Mouse (Mus musculus) intestine, embryonic 14.5 days (tissue): Measurements from ENCODE around the gene Trib3. TPM values are rescaled to one million over a fixed set of nuclear protein-coding genes. Genes with fewer than 3 reads are reported as not detected.

ENCODE experiments used
- ATAC-seq: fragments of 200-750 bp; cut with Nextera tagmentation; replicated peaks from 2 replicates; pipeline ENCODE4 v1.8.0; 2017; ENCODE audit warnings: low read depth, moderate number of reproducible peaks, moderate TSS enrichment, moderate library complexity; ENCODE audit not compliant: low FRiP score, low TSS enrichment
- DNase-seq: peaks from one replicate; pipeline ENCODE4 v3.0.0-alpha.2; 2018; ENCODE audit warnings: low spot score
- H3K27ac ChIP-seq: fragments of 300-500 bp; sonication (generic); 2 replicates; pipeline ENCODE4 v1.5.1; 2014; ENCODE audit warnings: low read depth, mild to moderate bottlenecking, control low read depth
- H3K27me3 ChIP-seq: fragments of 300-500 bp; sonication (generic); replicated peaks from 2 replicates; pipeline ENCODE4 v1.6.1; 2014; ENCODE audit warnings: low read length, control low read depth; ENCODE audit not compliant: control insufficient read depth, insufficient read depth
- H3K36me3 ChIP-seq: fragments of 300-500 bp; sonication (generic); 2 replicates; pipeline ENCODE4 v1.6.1; 2014; ENCODE audit warnings: low read length, control low read depth; ENCODE audit not compliant: control insufficient read depth, insufficient read depth
- H3K4me1 ChIP-seq: fragments of 300-500 bp; sonication (generic); replicated peaks from 2 replicates; pipeline ENCODE4 v1.6.1; 2014; ENCODE audit warnings: low read length, control low read depth, mixed read lengths; ENCODE audit not compliant: control insufficient read depth, insufficient read depth
- H3K4me2 ChIP-seq: fragments of 300-500 bp; sonication (generic); 2 replicates; pipeline ENCODE4 v1.6.1; 2014; ENCODE audit warnings: low read length
- H3K4me3 ChIP-seq: fragments of 300-500 bp; sonication (generic); 2 replicates; pipeline ENCODE4 v1.5.1; 2014; ENCODE audit warnings: low read depth, low read length, control low read depth, mixed read lengths
- H3K9ac ChIP-seq: fragments of 300-500 bp; sonication (generic); 2 replicates; pipeline ENCODE4 v1.6.1; 2014; ENCODE audit warnings: mild to moderate bottlenecking, low read length
- H3K9me3 ChIP-seq: fragments of 300-500 bp; sonication (generic); 2 replicates; pipeline ENCODE4 v1.6.1; 2016; ENCODE audit warnings: low read length, control low read depth; ENCODE audit not compliant: control insufficient read depth
- WGBS: fragments of 180-500 bp; shearing (Covaris S2); extraction: QIAGEN DNeasy Blood & Tissue Kit; methylation state at CpG from one replicate; pipeline ENCODE4 v1.1.7; 2014; 5-methylcytosine and 5-hydroxymethylcytosine counted together
- polyA plus RNA-seq: library from polyadenylated mRNA; unstranded; fragments of >200 nt; fragmentation: Nextera tagmentation; extraction: Ambion mirVana; gene quantifications from 2 replicates; pipeline ENCODE4 v1.2.1, GENCODE M21; 2014

Trib3 gene
- polyA plus RNA-seq, 1 experiment from 2014 or later: 2.8 TPM

- no peak overlapping the region for H3K9ac ChIP-seq
- no peaks in the 10 kb centered on the region for H3K27me3 ChIP-seq
- 79% methylated on average over 7 of the region's 7 CpGs for WGBS
- H3K4me1 ChIP-seq: no peaks in the 10 kb centered on the region
- ATAC-seq (no peak), DNase-seq (no peak)
- no peak overlapping the region for H3K27ac ChIP-seq
- no peak overlapping the region for H3K4me2 ChIP-seq
- no peaks in the 10 kb centered on the region for H3K9me3 ChIP-seq
- H3K4me3 ChIP-seq: no peak overlapping the region
- H3K36me3 ChIP-seq: peaks cover 97% of the 10 kb centered on the region
These were observed 30.8 kb downstream of the Trib3 start for GRCm38 (mm10) chr2:152312996-152313395.

DNA sequence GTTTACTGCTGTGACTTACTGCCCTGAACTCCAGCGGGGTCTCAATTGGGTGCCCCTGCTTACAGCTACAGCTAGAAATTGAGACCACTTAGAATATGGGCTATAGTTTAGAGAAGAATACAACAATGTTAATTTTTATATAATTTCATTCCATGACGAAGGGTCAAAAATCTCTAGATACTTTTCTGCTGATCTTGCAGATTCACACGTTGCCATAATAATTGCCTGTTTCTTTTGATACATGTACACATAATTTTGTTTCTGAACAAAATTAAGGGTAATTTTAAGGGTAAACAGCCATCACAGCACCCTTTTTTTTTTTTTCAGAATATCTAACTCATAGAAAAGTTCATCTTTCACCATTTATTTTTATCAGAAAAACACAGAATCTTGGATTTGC, 36.6 kb downstream of the Trib3 start:
- Histone ChIP-seq H3K9me3 (no peaks in the 10 kb centered on the region), H3K27me3 (no peaks in the 10 kb centered on the region), H3K4me3 (no peak overlapping the region), H3K4me2 (no peak overlapping the region), H3K4me1 (no peaks in the 10 kb centered on the region), H3K27ac (no peak overlapping the region), H3K9ac (no peak overlapping the region), H3K36me3 (peaks cover 89% of the 10 kb centered on the region)
- ATAC-seq: no peak
- DNase-seq: no peak
- 88% methylated on average over 3 of the region's 3 CpGs for WGBS

DNA sequence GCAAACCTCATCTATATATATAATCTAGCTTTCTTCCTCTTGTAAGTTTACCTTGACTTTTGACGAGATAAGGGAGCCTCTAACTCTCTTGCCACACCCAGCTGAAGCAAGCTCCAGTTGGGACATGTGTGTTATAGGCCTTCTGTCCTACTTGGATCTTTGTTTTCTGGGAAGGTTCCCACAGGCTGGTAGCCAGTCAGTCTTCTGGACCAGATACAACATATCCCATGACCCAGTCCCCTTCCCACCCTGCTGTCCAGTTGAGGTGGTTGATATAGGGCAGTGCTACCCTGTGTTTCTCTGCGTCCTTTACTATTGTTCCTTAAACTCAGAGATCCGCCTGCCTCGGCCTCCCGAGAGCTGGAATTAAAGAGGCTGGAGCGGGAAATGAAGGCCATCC, 38.4 kb downstream of the Trib3 start:
- H3K27ac ChIP-seq: no peak overlapping the region
- no peaks in the 10 kb centered on the region for H3K4me1 ChIP-seq
- H3K36me3 ChIP-seq: peaks cover 78% of the 10 kb centered on the region
- H3K27me3 ChIP-seq: no peaks in the 10 kb centered on the region
- DNase-seq (no peak), ATAC-seq (no peak)
- no peak overlapping the region for H3K4me3 ChIP-seq
- H3K9ac ChIP-seq: no peak overlapping the region
- 94% methylated on average over 6 of the region's 6 CpGs for WGBS
- H3K9me3 ChIP-seq: no peaks in the 10 kb centered on the region
- no peak overlapping the region for H3K4me2 ChIP-seq

DNA sequence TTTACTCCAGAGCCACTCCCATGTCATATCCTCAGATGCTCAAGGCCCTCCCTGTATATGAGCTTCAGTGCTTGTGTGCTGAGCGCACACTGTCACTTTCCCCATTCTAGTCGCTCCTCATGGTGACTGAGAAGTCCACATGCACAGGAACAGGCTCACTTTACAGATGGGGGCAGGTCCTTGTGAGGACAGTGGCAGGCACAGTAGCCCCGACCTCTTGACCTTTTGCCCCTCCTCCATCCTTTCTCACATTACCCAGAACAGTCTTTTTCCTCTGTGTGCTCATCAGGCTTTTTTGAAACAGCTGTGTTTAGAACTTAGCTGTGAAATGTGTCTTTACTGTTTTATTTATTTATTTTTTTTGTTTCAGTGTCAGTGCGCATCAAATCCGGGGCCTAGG, 40.1 kb downstream of the Trib3 start:
- Histone ChIP-seq H3K4me3 (no peak overlapping the region), H3K9ac (no peak overlapping the region), H3K27me3 (no peaks in the 10 kb centered on the region), H3K36me3 (peaks cover 61% of the 10 kb centered on the region), H3K27ac (no peak overlapping the region), H3K4me2 (no peak overlapping the region), H3K4me1 (no peaks in the 10 kb centered on the region), H3K9me3 (no peaks in the 10 kb centered on the region)
- ATAC-seq: no peak
- 44% methylated on average over 5 of the region's 5 CpGs for WGBS
- no peak for DNase-seq

DNA sequence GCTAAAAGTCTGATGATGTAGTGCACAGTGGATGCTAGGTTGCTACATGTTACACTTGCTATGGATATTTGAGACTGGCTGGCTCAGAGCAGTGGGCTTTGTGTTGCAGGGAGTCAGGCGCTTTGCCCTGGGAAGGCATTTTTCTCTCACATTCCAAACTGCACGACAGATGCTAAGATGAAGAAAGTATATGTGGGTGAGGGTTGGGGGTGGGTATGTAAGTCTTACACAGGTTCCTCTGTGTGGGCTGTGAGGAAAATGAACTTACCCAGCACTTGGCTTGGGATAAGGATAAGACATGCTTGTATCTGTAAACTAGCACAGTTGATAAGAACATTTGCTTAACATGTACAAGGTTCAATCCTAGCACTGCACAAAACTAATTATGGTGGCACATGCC, 41.0 kb downstream of the Trib3 start:
- peaks cover 52% of the 10 kb centered on the region for H3K36me3 ChIP-seq
- no peak overlapping the region for H3K4me3 ChIP-seq
- H3K27ac ChIP-seq: no peak overlapping the region
- no peaks in the 10 kb centered on the region for H3K4me1 ChIP-seq
- H3K9me3 ChIP-seq: no peaks in the 10 kb centered on the region
- DNase-seq (no peak), ATAC-seq (no peak)
- no peaks in the 10 kb centered on the region for H3K27me3 ChIP-seq
- H3K4me2 ChIP-seq: no peak overlapping the region
- WGBS: 76% methylated on average over 2 of the region's 2 CpGs
- H3K9ac ChIP-seq: no peak overlapping the region

DNA sequence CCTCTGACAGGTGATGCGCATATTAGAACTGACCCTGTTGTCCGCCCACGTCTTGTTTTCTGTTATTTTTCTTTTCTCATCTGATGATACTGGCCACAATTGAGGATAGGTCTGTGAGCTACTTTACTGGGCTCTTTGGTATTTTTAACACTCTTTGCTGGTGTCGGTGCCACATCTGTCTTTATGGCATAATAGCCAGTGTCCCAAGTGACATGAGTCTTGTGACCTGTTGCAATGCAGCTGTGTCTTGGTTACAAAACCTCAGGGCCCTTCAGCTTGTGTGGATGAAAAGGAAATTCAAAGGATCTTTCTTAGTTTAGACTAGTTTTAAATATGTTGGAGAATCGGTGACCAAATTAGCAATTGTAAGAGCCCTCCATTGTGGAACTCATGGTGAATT, 49.3 kb downstream of the Trib3 start:
- DNase-seq (no peak), ATAC-seq (no peak)
- H3K27me3 ChIP-seq: no peaks in the 10 kb centered on the region
- no peaks in the 10 kb centered on the region for H3K9me3 ChIP-seq
- no peak overlapping the region for H3K27ac ChIP-seq
- WGBS: 33% methylated on average over 5 of the region's 5 CpGs
- peak overlapping the region; percentile 88 for H3K4me3 ChIP-seq
- H3K36me3 ChIP-seq: no peaks in the 10 kb centered on the region
- H3K4me2 ChIP-seq: peak overlapping the region; percentile 80
- H3K4me1 ChIP-seq: peaks cover 16% of the 10 kb centered on the region
- H3K9ac ChIP-seq: peak overlapping the region; percentile 81

GRCm38 (mm10) chr2:152293727-152294475, 49.9 kb downstream of the Trib3 start, which contains the start of gene Tbc1d20:
TSS of gene Tbc1d20 (plus strand) at chr2:152293828.
- H3K27ac ChIP-seq: peak within 1 kb of the TSS; percentile 73; the same call in 1 of the 2 replicates

DNA sequence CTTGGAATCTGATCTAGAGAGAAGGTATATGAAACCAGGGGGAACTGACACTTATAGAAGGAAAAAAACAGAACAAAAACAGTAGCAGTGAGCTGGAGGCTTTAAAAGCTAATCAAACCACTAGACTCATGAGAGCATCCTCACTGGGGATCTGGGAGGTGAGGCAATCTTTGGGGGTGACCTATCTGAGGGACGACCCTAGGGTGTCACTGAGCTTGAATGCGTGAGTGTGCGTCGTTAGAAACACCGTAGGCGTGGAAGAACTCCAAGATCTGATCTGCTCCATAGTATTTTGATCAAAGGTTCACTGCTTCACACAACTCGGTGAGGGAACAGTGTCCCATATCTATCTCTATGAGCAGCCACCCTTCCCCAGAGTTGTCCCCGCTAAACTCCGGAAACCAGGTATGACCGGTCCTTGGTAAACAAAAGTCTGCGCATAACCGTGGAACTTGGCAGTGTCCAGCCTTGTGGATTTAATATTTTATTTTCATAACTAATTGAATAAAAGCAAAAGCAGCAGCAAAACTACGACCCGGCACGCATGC, 50.6 kb downstream of the Trib3 start:
- ATAC-seq: peak; percentile 69
- 1% methylated on average over 15 of the region's 15 CpGs for WGBS

More at GRCm38 (mm10) chr2:152293727-152294475, 49.9 kb downstream of the Trib3 start, which contains the start of gene Tbc1d20:
- Histone ChIP-seq H3K9me3 (no peaks in the 10 kb centered on the region), H3K27me3 (no peaks in the 10 kb centered on the region), H3K4me2 (peak within 1 kb of the TSS; percentile 80), H3K9ac (peak within 1 kb of the TSS; percentile 81), H3K4me1 (peaks cover 16% of the 10 kb centered on the region), H3K4me3 (peak within 1 kb of the TSS; percentile 88), H3K36me3 (no peaks in the 10 kb centered on the region)
- ATAC-seq: peak; percentile 97
- peak; percentile 93 for DNase-seq
- WGBS: under 1% methylated on average over 59 of the region's 70 CpGs

More for the DNA sequence above, 50.6 kb downstream of the Trib3 start:
- Histone ChIP-seq H3K4me3 (peak overlapping the region; percentile 88), H3K4me1 (peaks cover 16% of the 10 kb centered on the region), H3K9me3 (no peaks in the 10 kb centered on the region), H3K27ac (no peak overlapping the region), H3K9ac (peak overlapping the region; percentile 81; the same call in 1 of the 2 replicates), H3K36me3 (no peaks in the 10 kb centered on the region), H3K27me3 (no peaks in the 10 kb centered on the region), H3K4me2 (peak overlapping the region; percentile 80)
- no peak for DNase-seq
